Mouse (Mus musculus) lung, embryonic 14.5 days (tissue): ENCODE measurements around the gene Cdc42bpg. TPM values are rescaled to one million over a fixed set of nuclear protein-coding genes. Genes with fewer than 3 reads are reported as not detected.
"Not testable (repeated sequence)": the region's sequence is repeated elsewhere in the genome, so short reads cannot be mapped to it uniquely, and the experiment has no call there.

Experiments
- ATAC-seq: fragments of 200-750 bp; cut with Nextera tagmentation; 2 replicates; pipeline ENCODE4 v1.8.0; 2017; ENCODE audit warnings: mild to moderate bottlenecking, moderate TSS enrichment, moderate library complexity; ENCODE audit not compliant: insufficient read depth
- DNase-seq: peaks from one replicate; pipeline ENCODE4 v3.0.0-alpha.2; 2015
- H3K27ac ChIP-seq: fragments of 300-500 bp; sonication (generic); 2 replicates; pipeline ENCODE4 v1.5.1; 2014; ENCODE audit warnings: low read depth, mild to moderate bottlenecking, moderate library complexity
- H3K27me3 ChIP-seq: fragments of 300-500 bp; sonication (generic); 2 replicates; pipeline ENCODE4 v1.6.1; 2014; ENCODE audit warnings: low read length, control low read depth; ENCODE audit not compliant: insufficient read depth
- H3K36me3 ChIP-seq: fragments of 300-500 bp; sonication (generic); 2 replicates; pipeline ENCODE4 v1.6.1; 2014; ENCODE audit warnings: control low read depth; ENCODE audit not compliant: insufficient read depth
- H3K4me1 ChIP-seq: fragments of 300-500 bp; sonication (generic); 2 replicates; pipeline ENCODE4 v1.6.1; 2014; ENCODE audit warnings: antibody characterized with exemption, control low read depth; ENCODE audit not compliant: insufficient read depth
- H3K4me2 ChIP-seq: fragments of 300-500 bp; sonication (generic); 2 replicates; pipeline ENCODE4 v1.6.1; 2014; ENCODE audit warnings: mild to moderate bottlenecking
- H3K4me3 ChIP-seq: fragments of 300-500 bp; sonication (generic); 2 replicates; pipeline ENCODE4 v1.5.1; 2014; ENCODE audit warnings: low read depth, low read length
- H3K9ac ChIP-seq: fragments of 300-500 bp; sonication (generic); 2 replicates; pipeline ENCODE4 v1.6.1; 2014
- H3K9me3 ChIP-seq: fragments of 300-500 bp; sonication (generic); 2 replicates; pipeline ENCODE4 v1.6.1; 2016; ENCODE audit warnings: low read depth, low read length, control low read depth
- CTCF ChIP-seq: IDR thresholded peaks from 2 replicates; pipeline ENCODE4 v1.5.1; 2016; ENCODE audit warnings: antibody characterized with exemption, low read depth
- WGBS: fragments of 180-500 bp; shearing (Covaris S2); extraction: QIAGEN DNeasy Blood & Tissue Kit; methylation state at CpG from one replicate; pipeline ENCODE4 v1.1.7; 2014; 5-methylcytosine and 5-hydroxymethylcytosine counted together
- polyA plus RNA-seq: library from polyadenylated mRNA; unstranded; fragments of >200 nt; fragmentation: Nextera tagmentation; extraction: Ambion mirVana; gene quantifications from 2 replicates; pipeline ENCODE4 v1.2.1, GENCODE M21; 2014

Cdc42bpg gene
- polyA plus RNA-seq, 1 experiment from 2014 or later: 0.82 TPM

GRCm38 (mm10) chr19:6288236-6288894 lies 17.9 kb upstream of the Cdc42bpg start:
- Histone ChIP-seq H3K4me2 (no peak overlapping the region), H3K36me3 (peaks cover 65% of the 10 kb centered on the region), H3K9me3 (no peaks in the 10 kb centered on the region), H3K27ac (peak overlapping the region; percentile 42), H3K27me3 (no peaks in the 10 kb centered on the region), H3K4me3 (no peak overlapping the region), H3K4me1 (peaks cover 4% of the 10 kb centered on the region; the same call in 1 of the 2 replicates), H3K9ac (no peak overlapping the region)
- WGBS: 47% methylated on average over 13 of the region's 13 CpGs
- ATAC-seq (no peak), DNase-seq (peak; percentile 39)
- no peak for TF ChIP-seq CTCF

- no peak overlapping the region for H3K27ac ChIP-seq
- H3K36me3 ChIP-seq: peaks cover 68% of the 10 kb centered on the region
- no peaks in the 10 kb centered on the region for H3K27me3 ChIP-seq
- DNase-seq (no peak), ATAC-seq (no peak)
- no peak overlapping the region for H3K9ac ChIP-seq
- peaks cover 4% of the 10 kb centered on the region; the same call in 1 of the 2 replicates for H3K4me1 ChIP-seq
- no peak overlapping the region for H3K4me2 ChIP-seq
- TF ChIP-seq CTCF: 0 out of 2 replicates have a peak, but pooled peaks have one; percentile 24
- no peaks in the 10 kb centered on the region for H3K9me3 ChIP-seq
- 88% methylated on average over 14 of the region's 14 CpGs for WGBS
- no peak overlapping the region for H3K4me3 ChIP-seq
Observed at GRCm38 (mm10) chr19:6289696-6290238, 16.5 kb upstream of the Cdc42bpg start.

DNA sequence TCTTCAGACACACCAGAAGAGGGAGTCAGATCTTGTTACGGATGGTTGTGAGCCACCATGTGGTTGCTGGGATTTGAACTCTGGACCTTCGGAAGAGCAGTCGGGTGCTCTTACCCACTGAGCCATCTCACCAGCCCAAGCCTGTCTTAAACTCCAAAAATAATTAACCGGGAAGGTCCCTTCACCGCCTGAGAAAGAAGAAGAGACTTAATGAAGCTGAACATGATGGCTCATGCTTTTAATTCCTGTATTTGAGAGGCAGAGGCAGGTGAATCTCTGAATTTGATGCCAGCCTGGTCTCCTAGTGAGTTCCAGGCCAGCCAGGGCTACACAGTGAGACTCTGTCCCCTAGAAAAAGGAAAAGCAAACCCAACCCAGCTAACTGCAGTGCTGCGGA lies 15.5 kb upstream of the Cdc42bpg start:
- WGBS: 90% methylated on average over 4 of the region's 6 CpGs
- not testable (repeated sequence) for H3K9ac ChIP-seq, H3K9me3 ChIP-seq, H3K4me2 ChIP-seq, H3K4me1 ChIP-seq, ATAC-seq, H3K4me3 ChIP-seq, H3K27me3 ChIP-seq, H3K27ac ChIP-seq, DNase-seq
- H3K36me3 ChIP-seq: peaks cover 68% of the 10 kb centered on the region

GRCm38 (mm10) chr19:6291117-6291781 lies 15.0 kb upstream of the Cdc42bpg start:
- no peak overlapping the region for H3K9ac ChIP-seq
- peak overlapping the region; percentile 50 for H3K27ac ChIP-seq
- no peak overlapping the region for H3K4me3 ChIP-seq
- ATAC-seq: peak; percentile 45; the same call in 1 of the 2 replicates
- H3K9me3 ChIP-seq: no peaks in the 10 kb centered on the region
- no peaks in the 10 kb centered on the region for H3K4me1 ChIP-seq
- no peak overlapping the region for H3K4me2 ChIP-seq
- peak; percentile 15 for DNase-seq
- no peak for TF ChIP-seq CTCF
- WGBS: 79% methylated on average over 10 of the region's 10 CpGs
- H3K27me3 ChIP-seq: no peaks in the 10 kb centered on the region
- peaks cover 68% of the 10 kb centered on the region for H3K36me3 ChIP-seq

DNA sequence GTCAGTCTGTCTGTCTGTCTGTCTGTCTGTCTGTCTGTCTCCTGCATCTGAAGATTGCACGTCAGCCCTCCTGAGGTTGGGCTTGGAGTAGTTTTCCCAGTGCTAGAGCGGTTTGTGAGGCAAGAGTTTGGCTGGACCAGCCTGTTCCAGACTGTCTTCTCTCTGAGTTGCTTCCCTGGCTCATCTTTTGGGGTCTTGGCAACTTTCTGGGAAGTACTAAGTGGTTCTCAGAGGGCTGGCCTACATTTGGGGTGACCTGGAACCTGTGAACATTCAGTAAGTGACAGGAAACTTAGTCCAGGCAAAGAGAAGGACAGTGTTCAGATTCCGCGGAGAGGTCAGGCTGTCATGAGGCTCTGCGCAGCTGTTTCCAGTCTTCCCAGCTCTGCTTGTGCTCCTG lies 14.0 kb upstream of the Cdc42bpg start:
- ATAC-seq (no peak), DNase-seq (no peak)
- no peaks in the 10 kb centered on the region for H3K27me3 ChIP-seq
- no peak overlapping the region; the same call in 1 of the 2 replicates for H3K27ac ChIP-seq
- no peak for TF ChIP-seq CTCF
- H3K4me2 ChIP-seq: no peak overlapping the region
- H3K4me1 ChIP-seq: no peaks in the 10 kb centered on the region
- no peak overlapping the region for H3K9ac ChIP-seq
- WGBS: 81% methylated on average over 5 of the region's 5 CpGs
- H3K36me3 ChIP-seq: peaks cover 66% of the 10 kb centered on the region
- no peak overlapping the region for H3K4me3 ChIP-seq
- no peaks in the 10 kb centered on the region for H3K9me3 ChIP-seq

GRCm38 (mm10) chr19:6294301-6294700 lies 12.0 kb upstream of the Cdc42bpg start:
- 90% methylated on average over 17 of the region's 17 CpGs for WGBS

DNA sequence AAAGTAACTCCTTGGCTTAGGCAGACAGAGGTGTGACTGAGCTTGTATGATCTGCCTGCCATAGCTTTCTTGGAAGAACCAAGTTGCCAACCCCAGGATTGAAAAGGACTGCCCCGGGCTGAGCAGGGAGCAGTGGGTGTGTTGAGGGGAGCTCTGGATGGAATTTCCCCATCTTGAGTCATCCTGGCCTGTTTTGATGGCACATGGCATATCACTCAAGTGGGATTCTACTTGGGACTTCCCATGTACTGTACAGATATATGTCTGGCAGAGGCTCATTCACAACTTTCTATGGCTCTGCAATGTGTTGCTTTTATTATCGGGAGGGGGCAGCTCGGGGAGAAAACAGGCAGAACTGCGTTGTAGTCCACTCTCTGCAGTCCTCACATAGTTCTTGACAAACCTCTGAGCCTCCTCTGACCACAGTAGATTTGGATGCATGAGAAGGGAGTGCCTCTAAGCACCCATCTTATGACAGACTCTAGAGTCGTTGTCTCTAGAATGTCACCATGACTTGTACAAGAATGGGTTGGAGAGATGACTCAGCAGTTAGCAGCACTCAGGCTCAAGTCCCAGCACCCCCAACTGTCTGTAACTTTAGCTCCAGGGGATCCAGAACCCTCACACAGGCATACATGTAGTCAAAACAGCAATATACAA lies 9.6 kb upstream of the Cdc42bpg start:
- Histone ChIP-seq H3K9ac (no peak overlapping the region), H3K4me3 (no peak overlapping the region), H3K9me3 (no peaks in the 10 kb centered on the region), H3K4me2 (no peak overlapping the region), H3K27ac (no peak overlapping the region), H3K27me3 (no peaks in the 10 kb centered on the region), H3K36me3 (peaks cover 66% of the 10 kb centered on the region), H3K4me1 (peaks cover 4% of the 10 kb centered on the region; the same call in 1 of the 2 replicates)
- TF ChIP-seq CTCF: no peak
- WGBS: 88% methylated on average over 5 of the region's 5 CpGs
- ATAC-seq: no peak
- no peak for DNase-seq

More at GRCm38 (mm10) chr19:6294301-6294700, 12.0 kb upstream of the Cdc42bpg start:
- Histone ChIP-seq H3K36me3 (peaks cover 72% of the 10 kb centered on the region), H3K27ac (no peak overlapping the region), H3K9ac (no peak overlapping the region), H3K27me3 (no peaks in the 10 kb centered on the region), H3K4me2 (no peak overlapping the region), H3K4me1 (no peaks in the 10 kb centered on the region), H3K4me3 (no peak overlapping the region), H3K9me3 (no peaks in the 10 kb centered on the region)
- DNase-seq (no peak), ATAC-seq (no peak)
- TF ChIP-seq CTCF: no peak
